Mouse (Mus musculus): Measurements from ENCODE around the gene Jmjd1c. TPM values are rescaled to one million over a fixed set of nuclear protein-coding genes. Genes with fewer than 3 reads are reported as not detected.

The Jmjd1c gene
- polyA plus RNA-seq, 2 experiments: 34.5 to 52.2 TPM

- no peaks in the 10 kb centered on the region for H3K36me3 ChIP-seq (ENCODE audit: control insufficient read depth, insufficient read depth, low read length)
- no peak overlapping the region for H3K4me2 ChIP-seq (replicated peaks; ENCODE audit: low read depth, low read length, severe bottlenecking)
- no peak for DNase-seq (ENCODE audit: low spot score)
- peaks cover 7% of the 10 kb centered on the region; the same call in 1 of the 2 replicates for H3K4me1 ChIP-seq (ENCODE audit: control insufficient read depth, insufficient read depth, low read length)
- no peak for ATAC-seq (ENCODE audit: low FRiP score, low read depth)
- no peak overlapping the region for H3K4me3 ChIP-seq (replicated peaks; ENCODE audit: low read length)
- no peak for TF ChIP-seq POLR2A (IDR thresholded peaks at IDR 0.05; ENCODE audit: borderline replicate concordance, extremely low read depth, insufficient read depth, insufficient read length)
- no peaks in the 10 kb centered on the region for H3K27me3 ChIP-seq (ENCODE audit: control insufficient read depth, insufficient read depth, low read length)
- no peak overlapping the region for H3K27ac ChIP-seq (replicated peaks; ENCODE audit: low read depth, low read length)
- H3K9ac ChIP-seq (ENCODE audit: low read depth, low read length, severe bottlenecking): no peak overlapping the region
- WGBS: 87% methylated on average over 2 of the region's 2 CpGs
- H3K9me3 ChIP-seq (ENCODE audit: control insufficient read depth, low read length): no peaks in the 10 kb centered on the region
These were observed 112.0 kb downstream of the Jmjd1c start for GRCm38 (mm10) chr10:67207931-67208330.

- H3K27me3 ChIP-seq (ENCODE audit: control insufficient read depth, insufficient read depth, low read length): no peaks in the 10 kb centered on the region
- no peak for TF ChIP-seq POLR2A (IDR thresholded peaks at IDR 0.05; ENCODE audit: borderline replicate concordance, extremely low read depth, insufficient read depth, insufficient read length)
- no peak for ATAC-seq (ENCODE audit: low FRiP score, low read depth)
- no peak overlapping the region for H3K4me3 ChIP-seq (replicated peaks; ENCODE audit: low read length)
- 50% methylated on average over 4 of the region's 4 CpGs for WGBS
- no peaks in the 10 kb centered on the region for H3K9me3 ChIP-seq (ENCODE audit: control insufficient read depth, low read length)
- no peak for DNase-seq (ENCODE audit: low spot score)
- H3K4me2 ChIP-seq (replicated peaks; ENCODE audit: low read depth, low read length, severe bottlenecking): no peak overlapping the region
- H3K27ac ChIP-seq (replicated peaks; ENCODE audit: low read depth, low read length): no peak overlapping the region
- peaks cover 7% of the 10 kb centered on the region; the same call in 1 of the 2 replicates for H3K4me1 ChIP-seq (ENCODE audit: control insufficient read depth, insufficient read depth, low read length)
- H3K9ac ChIP-seq (ENCODE audit: low read depth, low read length, severe bottlenecking): no peak overlapping the region
- no peaks in the 10 kb centered on the region for H3K36me3 ChIP-seq (ENCODE audit: control insufficient read depth, insufficient read depth, low read length)
These were observed 114.2 kb downstream of the Jmjd1c start for GRCm38 (mm10) chr10:67209916-67210675.

GRCm38 (mm10) chr10:67212031-67212430, 116.1 kb downstream of the Jmjd1c start:
- Histone ChIP-seq H3K27ac (replicated peaks; ENCODE audit: low read depth, low read length) (no peak overlapping the region), H3K4me1 (ENCODE audit: control insufficient read depth, insufficient read depth, low read length) (peaks cover 7% of the 10 kb centered on the region; the same call in 1 of the 2 replicates), H3K4me2 (replicated peaks; ENCODE audit: low read depth, low read length, severe bottlenecking) (no peak overlapping the region), H3K9ac (ENCODE audit: low read depth, low read length, severe bottlenecking) (no peak overlapping the region), H3K9me3 (ENCODE audit: control insufficient read depth, low read length) (no peaks in the 10 kb centered on the region), H3K27me3 (ENCODE audit: control insufficient read depth, insufficient read depth, low read length) (no peaks in the 10 kb centered on the region), H3K4me3 (replicated peaks; ENCODE audit: low read length) (no peak overlapping the region), H3K36me3 (ENCODE audit: control insufficient read depth, insufficient read depth, low read length) (peaks cover 2% of the 10 kb centered on the region; the same call in 1 of the 2 replicates)
- DNase-seq (ENCODE audit: low spot score): no peak
- 95% methylated on average over 5 of the region's 5 CpGs for WGBS
- no peak for TF ChIP-seq POLR2A (IDR thresholded peaks at IDR 0.05; ENCODE audit: borderline replicate concordance, extremely low read depth, insufficient read depth, insufficient read length)
- ATAC-seq (ENCODE audit: low FRiP score, low read depth): no peak

GRCm38 (mm10) chr10:67213720-67214119, 117.8 kb downstream of the Jmjd1c start:
- Histone ChIP-seq H3K4me2 (replicated peaks; ENCODE audit: low read depth, low read length, severe bottlenecking) (no peak overlapping the region), H3K9ac (ENCODE audit: low read depth, low read length, severe bottlenecking) (no peak overlapping the region), H3K27ac (replicated peaks; ENCODE audit: low read depth, low read length) (no peak overlapping the region), H3K27me3 (ENCODE audit: control insufficient read depth, insufficient read depth, low read length) (no peaks in the 10 kb centered on the region), H3K9me3 (ENCODE audit: control insufficient read depth, low read length) (no peaks in the 10 kb centered on the region), H3K36me3 (ENCODE audit: control insufficient read depth, insufficient read depth, low read length) (peaks cover 11% of the 10 kb centered on the region), H3K4me3 (replicated peaks; ENCODE audit: low read length) (no peak overlapping the region), H3K4me1 (ENCODE audit: control insufficient read depth, insufficient read depth, low read length) (peaks cover 7% of the 10 kb centered on the region; the same call in 1 of the 2 replicates)
- WGBS: 45% methylated on average over 1 of the region's 1 CpGs
- ATAC-seq (ENCODE audit: low FRiP score, low read depth) (no peak), DNase-seq (ENCODE audit: low spot score) (no peak)
- no peak for TF ChIP-seq POLR2A (IDR thresholded peaks at IDR 0.05; ENCODE audit: borderline replicate concordance, extremely low read depth, insufficient read depth, insufficient read length)

- WGBS: 85% methylated on average over 4 of the region's 4 CpGs
- no peak overlapping the region for H3K27ac ChIP-seq (replicated peaks; ENCODE audit: low read depth, low read length)
- no peak for DNase-seq (ENCODE audit: low spot score)
These were observed 119.2 kb downstream of the Jmjd1c start for GRCm38 (mm10) chr10:67215133-67215532.

More at GRCm38 (mm10) chr10:67215133-67215532, 119.2 kb downstream of the Jmjd1c start:
- H3K27me3 ChIP-seq (ENCODE audit: control insufficient read depth, insufficient read depth, low read length): no peaks in the 10 kb centered on the region
- H3K4me3 ChIP-seq (replicated peaks; ENCODE audit: low read length): no peak overlapping the region
- H3K4me2 ChIP-seq (replicated peaks; ENCODE audit: low read depth, low read length, severe bottlenecking): no peak overlapping the region
- no peak for ATAC-seq (ENCODE audit: low FRiP score, low read depth)
- H3K4me1 ChIP-seq (ENCODE audit: control insufficient read depth, insufficient read depth, low read length): peaks cover 3% of the 10 kb centered on the region; the same call in 1 of the 2 replicates
- no peak for TF ChIP-seq POLR2A (IDR thresholded peaks at IDR 0.05; ENCODE audit: borderline replicate concordance, extremely low read depth, insufficient read depth, insufficient read length)
- H3K36me3 ChIP-seq (ENCODE audit: control insufficient read depth, insufficient read depth, low read length): peaks cover 25% of the 10 kb centered on the region
- H3K9me3 ChIP-seq (ENCODE audit: control insufficient read depth, low read length): no peaks in the 10 kb centered on the region
- no peak overlapping the region for H3K9ac ChIP-seq (ENCODE audit: low read depth, low read length, severe bottlenecking)

All from limb, embryonic 14.5 days (tissue).